Mouse (Mus musculus): Measurements from ENCODE around the gene Olfr1330. TPM values are rescaled to one million over a fixed set of nuclear protein-coding genes. Genes with fewer than 3 reads are reported as not detected.

The Olfr1330 gene
- polyA plus RNA-seq, 1 experiment from 2014 or later, result not detected

Other genes starting within 250 kb of the Olfr1330 start
- gene Olfr62, start 229.6 kb upstream of the Olfr1330 start, polyA plus RNA-seq (2014; fragmentation: Nextera tagmentation; extraction: Ambion mirVana), result not detected in 2 replicates
- gene Olfr1342, start 195.8 kb upstream of the Olfr1330 start, polyA plus RNA-seq (2014; fragmentation: Nextera tagmentation; extraction: Ambion mirVana), result not detected in 2 replicates
- not detected in 2 replicates for gene Olfr1341, start 185.1 kb upstream of the Olfr1330 start, polyA plus RNA-seq (2014; fragmentation: Nextera tagmentation; extraction: Ambion mirVana)
- gene Olfr1340, start 168.5 kb upstream of the Olfr1330 start, polyA plus RNA-seq (2014; fragmentation: Nextera tagmentation; extraction: Ambion mirVana), result not detected in 2 replicates
- not detected in 2 replicates for gene Olfr1339, start 156.4 kb upstream of the Olfr1330 start, polyA plus RNA-seq (2014; fragmentation: Nextera tagmentation; extraction: Ambion mirVana)
- not detected in 2 replicates for gene Olfr1338, start 129.9 kb upstream of the Olfr1330 start, polyA plus RNA-seq (2014; fragmentation: Nextera tagmentation; extraction: Ambion mirVana)
- not detected in 2 replicates for gene Olfr1337, start 106.0 kb upstream of the Olfr1330 start, polyA plus RNA-seq (2014; fragmentation: Nextera tagmentation; extraction: Ambion mirVana)
- gene Olfr1335, start 78.7 kb upstream of the Olfr1330 start, polyA plus RNA-seq (2014; fragmentation: Nextera tagmentation; extraction: Ambion mirVana), result not detected in 2 replicates
- gene Olfr1333, start 52.3 kb upstream of the Olfr1330 start, polyA plus RNA-seq (2014; fragmentation: Nextera tagmentation; extraction: Ambion mirVana), result not detected in 2 replicates
- gene Olfr1331, start 23.9 kb upstream of the Olfr1330 start, polyA plus RNA-seq (2014; fragmentation: Nextera tagmentation; extraction: Ambion mirVana), result not detected in 2 replicates
- not detected in 2 replicates for gene Olfr1329, start 28.9 kb downstream of the Olfr1330 start, polyA plus RNA-seq (2014; fragmentation: Nextera tagmentation; extraction: Ambion mirVana)
- gene Olfr1328, start 50.0 kb downstream of the Olfr1330 start, polyA plus RNA-seq (2014; fragmentation: Nextera tagmentation; extraction: Ambion mirVana), result not detected in 2 replicates
- gene Lao1, start 73.0 kb downstream of the Olfr1330 start, polyA plus RNA-seq (2014; fragmentation: Nextera tagmentation; extraction: Ambion mirVana), result not detected in 2 replicates
- gene Slc2a1, start 220.1 kb downstream of the Olfr1330 start, polyA plus RNA-seq (2014; fragmentation: Nextera tagmentation; extraction: Ambion mirVana), result 120 and 139 TPM in 2 replicates